Mouse (Mus musculus): ENCODE measurements around the gene Akap8l. TPM values are rescaled to one million over a fixed set of nuclear protein-coding genes. Genes with fewer than 3 reads are reported as not detected.

The Akap8l gene
- polyA plus RNA-seq, 1 experiment from 2014 or later = 101 TPM

Small RNAs within 50 kb of the gene (microRNA-seq; reads per million reads assigned to microRNA genes)
- not detected for gene Gm22201

Other genes with a start within 250 kb of the Akap8l start
- 17.1 and 17.3 TPM in 2 replicates for gene Notch3, start 183.8 kb downstream of the Akap8l start, polyA plus RNA-seq (2015; fragmentation: Nextera tagmentation; extraction: Ambion mirVana)
- 0.21 and 0.24 TPM in 2 replicates for gene Ephx3, start 161.1 kb downstream of the Akap8l start, polyA plus RNA-seq (2015; fragmentation: Nextera tagmentation; extraction: Ambion mirVana)
- gene Brd4, start 65.9 kb downstream of the Akap8l start, polyA plus RNA-seq (2015; fragmentation: Nextera tagmentation; extraction: Ambion mirVana) = 70.6 and 83.2 TPM in 2 replicates
- gene Akap8, start 29.4 kb downstream of the Akap8l start, polyA plus RNA-seq (2015; fragmentation: Nextera tagmentation; extraction: Ambion mirVana) = 92.9 and 100 TPM in 2 replicates
- 22.6 and 27.0 TPM in 2 replicates for gene Wiz, start 38.8 kb upstream of the Akap8l start, polyA plus RNA-seq (2015; fragmentation: Nextera tagmentation; extraction: Ambion mirVana)
- 1.7 and 4.0 TPM in 2 replicates for gene Rasal3, start 53.0 kb upstream of the Akap8l start, polyA plus RNA-seq (2015; fragmentation: Nextera tagmentation; extraction: Ambion mirVana)
- 0.74 TPM in 1 of 2 replicates, not detected in the other for gene Pglyrp2, start 73.6 kb upstream of the Akap8l start, polyA plus RNA-seq (2015; fragmentation: Nextera tagmentation; extraction: Ambion mirVana)
- gene Cyp4f39, start 102.1 kb upstream of the Akap8l start, polyA plus RNA-seq (2015; fragmentation: Nextera tagmentation; extraction: Ambion mirVana) = 0.69 and 0.80 TPM in 2 replicates
- gene Cyp4f17, start 155.4 kb upstream of the Akap8l start, polyA plus RNA-seq (2015; fragmentation: Nextera tagmentation; extraction: Ambion mirVana) = 7.9 and 8.7 TPM in 2 replicates
- gene Cyp4f16, start 186.0 kb upstream of the Akap8l start, polyA plus RNA-seq (2015; fragmentation: Nextera tagmentation; extraction: Ambion mirVana) = 19.7 and 22.7 TPM in 2 replicates

Data from lung, embryonic 16.5 days (tissue).